Mouse (Mus musculus) sigmoid colon, adult 10 weeks (tissue): Measurements from ENCODE around the gene Cyp27a1. TPM values are rescaled to one million over a fixed set of nuclear protein-coding genes. Genes with fewer than 3 reads are reported as not detected.

Experiments used
- polyA plus RNA-seq: library from polyadenylated mRNA; stranded (reverse); fragments of 350-450 nt; fragmentation: Illumina TruSeq; extraction: RNeasy Lipid Tissue Mini Kit (QIAGEN cat#74804); gene quantifications from one replicate; pipeline ENCODE4 v1.2.3, GENCODE M21; 2014; ENCODE audit warnings: low read depth, low replicate concordance

Cyp27a1 gene
- 8.6 TPM for polyA plus RNA-seq

GRCm38 (mm10) chr1:74713099-74713858, at the start of gene Cyp27a1:
Gene Cyp27a1, plus strand, starts transcription at chr1:74713574.

GRCm38 (mm10) chr1:74748643-74749271, 35.4 kb downstream of the Cyp27a1 start, which contains the start of gene Prkag3:
Gene Prkag3, minus strand, starts transcription at chr1:74749221.

GRCm38 (mm10) chr1:74771845-74771930, 58.3 kb downstream of the Cyp27a1 start, which contains the start of gene Wnt6:
Gene Wnt6, plus strand, starts transcription at chr1:74771892.

Other genes with a start within 250 kb of the Cyp27a1 start
- gene Cnot9, start 207.5 kb upstream of the Cyp27a1 start, polyA plus RNA-seq, result 31.4 TPM
- 1.7 TPM for gene Plcd4, start 170.7 kb upstream of the Cyp27a1 start, polyA plus RNA-seq
- 18.2 TPM for gene Usp37, start 169.3 kb upstream of the Cyp27a1 start, polyA plus RNA-seq
- gene Zfp142, start 125.3 kb upstream of the Cyp27a1 start, polyA plus RNA-seq, result 7.3 TPM
- gene Bcs1l, start 125.3 kb upstream of the Cyp27a1 start, polyA plus RNA-seq, result 7.2 TPM
- 11.6 TPM for gene Rnf25, start 112.2 kb upstream of the Cyp27a1 start, polyA plus RNA-seq
- 0.22 TPM for gene Stk36, start 112.1 kb upstream of the Cyp27a1 start, polyA plus RNA-seq
- gene Ttll4, start 51.8 kb upstream of the Cyp27a1 start, polyA plus RNA-seq, result 26.8 TPM
- gene Prkag3, start 35.6 kb downstream of the Cyp27a1 start, polyA plus RNA-seq, result not detected
- not detected for gene Wnt6, start 58.3 kb downstream of the Cyp27a1 start, polyA plus RNA-seq
- not detected for gene Wnt10a, start 77.9 kb downstream of the Cyp27a1 start, polyA plus RNA-seq
- gene Cdk5r2, start 141.4 kb downstream of the Cyp27a1 start, polyA plus RNA-seq, result not detected
- gene Fev, start 171.8 kb downstream of the Cyp27a1 start, polyA plus RNA-seq, result 1.1 TPM
- gene Cryba2, start 179.6 kb downstream of the Cyp27a1 start, polyA plus RNA-seq, result not detected
- 0.13 TPM for gene Cfap65, start 222.0 kb downstream of the Cyp27a1 start, polyA plus RNA-seq
- gene Ihh, start 238.1 kb downstream of the Cyp27a1 start, polyA plus RNA-seq, result 0.85 TPM